Mouse (Mus musculus): ENCODE results near the gene Ankrd6. TPM values are rescaled to one million over a fixed set of nuclear protein-coding genes. Genes with fewer than 3 reads are reported as not detected.

The Ankrd6 gene
- polyA plus RNA-seq, 1 experiment from 2014 or later = 20.1 TPM

DNA sequence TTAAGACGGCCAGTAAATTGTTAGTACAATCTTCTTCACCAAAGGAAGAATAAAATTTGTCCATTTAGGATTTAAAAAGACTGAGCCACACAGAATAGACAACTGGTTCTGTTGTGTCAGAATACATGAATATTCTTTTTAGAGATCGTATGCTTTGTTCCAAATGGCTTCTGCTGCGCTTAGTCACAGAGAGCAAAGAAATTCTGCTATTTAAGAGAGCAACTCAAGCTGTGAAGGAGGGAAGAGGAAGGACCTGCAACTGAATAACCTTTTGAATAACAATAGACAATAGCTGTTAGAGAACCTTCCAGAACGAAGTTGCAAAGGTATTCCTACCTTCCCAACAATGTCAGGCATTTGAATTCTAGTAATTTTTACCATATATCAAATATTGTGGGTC lies 9.7 kb downstream of the Ankrd6 start:
- Histone ChIP-seq H3K4me1 (replicated peaks) (peaks cover 11% of the 10 kb centered on the region), H3K9me3 (no peaks in the 10 kb centered on the region), H3K4me3 (no peak overlapping the region), H3K4me2 (no peak overlapping the region), H3K27me3 (no peaks in the 10 kb centered on the region), H3K9ac (no peak overlapping the region), H3K27ac (replicated peaks) (no peak overlapping the region), H3K36me3 (no peaks in the 10 kb centered on the region)
- 50% methylated on average over 4 of the region's 4 CpGs for WGBS
- ATAC-seq (ENCODE audit: low read depth) = no peak

- Histone ChIP-seq H3K9me3 (no peaks in the 10 kb centered on the region), H3K4me2 (no peak overlapping the region), H3K27ac (replicated peaks) (no peak overlapping the region), H3K27me3 (no peaks in the 10 kb centered on the region), H3K4me3 (no peak overlapping the region), H3K4me1 (replicated peaks) (peaks cover 11% of the 10 kb centered on the region), H3K36me3 (no peaks in the 10 kb centered on the region), H3K9ac (no peak overlapping the region)
- ATAC-seq (ENCODE audit: low read depth) = no peak
- 63% methylated on average over 5 of the region's 5 CpGs for WGBS
Measured at GRCm38 (mm10) chr4:32939964-32940363, 10.7 kb downstream of the Ankrd6 start.

GRCm38 (mm10) chr4:32939521-32939920 lies 11.1 kb downstream of the Ankrd6 start:
- H3K4me2 ChIP-seq = no peak overlapping the region
- H3K27me3 ChIP-seq = no peaks in the 10 kb centered on the region
- 49% methylated on average over 4 of the region's 4 CpGs for WGBS
- H3K9me3 ChIP-seq = no peaks in the 10 kb centered on the region
- ATAC-seq (ENCODE audit: low read depth) = no peak
- H3K27ac ChIP-seq (replicated peaks) = no peak overlapping the region
- no peaks in the 10 kb centered on the region for H3K36me3 ChIP-seq
- no peak overlapping the region for H3K9ac ChIP-seq
- H3K4me3 ChIP-seq = no peak overlapping the region
- H3K4me1 ChIP-seq (replicated peaks) = peaks cover 11% of the 10 kb centered on the region

- Histone ChIP-seq H3K27me3 (no peaks in the 10 kb centered on the region), H3K4me3 (no peak overlapping the region), H3K4me1 (replicated peaks) (peaks cover 15% of the 10 kb centered on the region), H3K27ac (replicated peaks) (no peak overlapping the region), H3K9me3 (no peaks in the 10 kb centered on the region), H3K4me2 (no peak overlapping the region), H3K9ac (no peak overlapping the region), H3K36me3 (no peaks in the 10 kb centered on the region)
- no peak for ATAC-seq (ENCODE audit: low read depth)
- 55% methylated on average over 9 of the region's 9 CpGs for WGBS
Measured at GRCm38 (mm10) chr4:32936762-32937341, 13.8 kb downstream of the Ankrd6 start.

- ATAC-seq (ENCODE audit: low read depth) = no peak
- H3K36me3 ChIP-seq = no peaks in the 10 kb centered on the region
- no peak overlapping the region for H3K27ac ChIP-seq (replicated peaks)
- no peaks in the 10 kb centered on the region for H3K27me3 ChIP-seq
- H3K4me2 ChIP-seq = no peak overlapping the region
- WGBS = 57% methylated on average over 9 of the region's 9 CpGs
- no peaks in the 10 kb centered on the region for H3K9me3 ChIP-seq
- H3K4me3 ChIP-seq = no peak overlapping the region
- H3K4me1 ChIP-seq (replicated peaks) = 0 out of 2 replicates have a peak, but pooled peaks cover 4% of the 10 kb centered on the region
- H3K9ac ChIP-seq = no peak overlapping the region
Measured at GRCm38 (mm10) chr4:32932056-32932455, 18.6 kb downstream of the Ankrd6 start.

DNA sequence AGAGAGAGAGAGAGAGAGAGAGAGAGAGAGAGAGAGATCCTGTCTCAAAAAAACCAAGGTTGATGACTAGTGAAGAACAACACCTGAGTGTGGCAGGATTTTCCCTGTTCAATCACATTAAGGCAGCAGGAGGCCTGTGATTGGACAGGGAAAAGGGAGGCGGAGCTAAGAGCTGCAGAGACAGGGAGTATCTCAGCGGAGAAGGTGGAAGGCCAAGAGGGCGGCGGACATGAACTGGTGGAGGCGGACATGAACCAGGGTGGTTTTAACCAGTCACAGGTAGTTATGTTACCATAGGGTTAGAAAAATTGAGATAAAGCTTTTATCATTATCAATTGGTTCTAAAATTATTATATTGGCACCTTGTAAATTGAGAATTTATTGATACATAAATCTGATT lies 20.9 kb downstream of the Ankrd6 start:
- Histone ChIP-seq H3K36me3 (no peaks in the 10 kb centered on the region), H3K4me3 (no peak overlapping the region), H3K9me3 (no peaks in the 10 kb centered on the region), H3K27me3 (no peaks in the 10 kb centered on the region), H3K9ac (no peak overlapping the region), H3K4me2 (no peak overlapping the region), H3K27ac (replicated peaks) (no peak overlapping the region), H3K4me1 (replicated peaks) (0 out of 2 replicates have a peak, but pooled peaks cover 4% of the 10 kb centered on the region)
- WGBS = 94% methylated on average over 5 of the region's 5 CpGs
- no peak for ATAC-seq (ENCODE audit: low read depth)

GRCm38 (mm10) chr4:32928692-32929448 lies 21.8 kb downstream of the Ankrd6 start:
- Histone ChIP-seq H3K9me3 (no peaks in the 10 kb centered on the region), H3K4me1 (replicated peaks) (peaks cover 8% of the 10 kb centered on the region), H3K9ac (no peak overlapping the region), H3K4me3 (no peak overlapping the region), H3K4me2 (no peak overlapping the region), H3K27ac (replicated peaks) (no peak overlapping the region), H3K27me3 (no peaks in the 10 kb centered on the region), H3K36me3 (no peaks in the 10 kb centered on the region)
- 86% methylated on average over 13 of the region's 13 CpGs for WGBS
- no peak for ATAC-seq (ENCODE audit: low read depth)

DNA sequence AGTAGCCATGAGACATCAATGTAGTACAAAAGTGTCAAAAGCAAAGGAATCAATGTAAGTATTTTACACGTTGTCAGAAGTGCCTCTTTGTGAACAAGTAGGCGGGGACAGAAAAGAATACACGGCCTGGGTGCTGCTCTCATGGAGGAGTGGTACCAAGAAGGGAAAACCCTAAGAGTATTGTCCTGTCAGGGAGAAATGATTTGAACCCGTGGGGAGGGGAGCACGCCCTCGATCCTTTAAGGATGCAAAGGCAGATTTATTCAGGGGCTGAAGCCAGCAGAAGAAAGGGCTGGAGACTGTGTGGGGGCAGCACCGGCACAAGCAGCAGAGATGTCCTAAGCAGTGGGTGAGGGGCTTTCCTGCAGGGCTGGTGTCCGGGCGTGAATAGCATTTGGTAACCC lies 26.7 kb downstream of the Ankrd6 start:
- no peaks in the 10 kb centered on the region for H3K36me3 ChIP-seq
- H3K4me3 ChIP-seq = no peak overlapping the region; the same call in 1 of the 2 replicates
- peak overlapping the region; percentile 42 for H3K4me2 ChIP-seq
- H3K9ac ChIP-seq = 0 out of 2 replicates have a peak overlapping the region, but pooled peaks have one; percentile 31
- peak; percentile 64 for ATAC-seq (ENCODE audit: low read depth)
- 8% methylated on average over 9 of the region's 9 CpGs for WGBS
- no peaks in the 10 kb centered on the region for H3K27me3 ChIP-seq
- peak overlapping the region; percentile 83 for H3K27ac ChIP-seq (replicated peaks)
- H3K9me3 ChIP-seq = no peaks in the 10 kb centered on the region
- peaks cover 26% of the 10 kb centered on the region for H3K4me1 ChIP-seq (replicated peaks)

DNA sequence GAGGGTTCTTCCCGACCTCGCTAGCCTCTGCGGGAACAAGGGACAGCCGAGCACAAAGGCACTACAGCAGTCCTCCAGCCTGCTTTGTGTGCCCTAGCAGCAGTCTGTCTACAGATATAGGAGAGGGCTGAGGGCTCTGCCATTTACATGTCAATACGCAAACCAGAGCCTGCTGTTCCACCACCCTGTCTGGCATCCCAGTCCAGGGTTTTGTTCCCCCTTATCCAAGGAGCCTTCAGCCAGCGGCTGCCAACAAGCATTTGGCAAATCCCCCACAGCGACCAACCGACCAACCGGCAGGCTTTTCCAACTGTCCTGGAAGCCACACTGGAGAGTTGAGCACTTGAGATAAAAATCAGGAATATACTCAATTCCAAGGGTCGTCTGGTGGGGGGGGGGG lies 27.2 kb downstream of the Ankrd6 start:
- Histone ChIP-seq H3K9ac (peak overlapping the region; percentile 68), H3K4me1 (replicated peaks) (peaks cover 30% of the 10 kb centered on the region), H3K4me2 (peak overlapping the region; percentile 42), H3K4me3 (peak overlapping the region; percentile 18), H3K36me3 (no peaks in the 10 kb centered on the region), H3K27me3 (no peaks in the 10 kb centered on the region), H3K9me3 (no peaks in the 10 kb centered on the region), H3K27ac (replicated peaks) (peak overlapping the region; percentile 83)
- peak; percentile 82 for ATAC-seq (ENCODE audit: low read depth)
- 2% methylated on average over 10 of the region's 10 CpGs for WGBS

DNA sequence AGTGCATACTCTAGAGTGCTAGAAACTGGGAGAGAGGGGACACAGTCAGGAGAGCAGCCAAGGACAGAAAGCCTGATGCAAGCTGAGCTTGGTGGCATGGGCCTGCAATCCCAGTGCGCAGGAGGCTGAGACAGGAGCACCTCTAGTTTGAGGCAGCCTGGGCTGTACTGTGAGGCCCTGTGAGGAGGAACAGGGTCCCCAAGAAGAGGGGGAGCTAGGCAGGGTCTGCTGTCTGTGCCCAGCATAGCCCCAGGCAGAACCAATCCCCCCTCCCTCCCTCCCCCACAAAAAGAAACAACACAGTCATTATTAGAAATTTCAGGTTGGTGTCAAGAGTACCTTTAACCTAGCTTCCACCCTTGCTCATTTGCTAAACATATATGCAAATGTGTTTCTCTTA lies 27.8 kb downstream of the Ankrd6 start:
- no peaks in the 10 kb centered on the region for H3K27me3 ChIP-seq
- 61% methylated on average over 1 of the region's 1 CpGs for WGBS
- H3K4me2 ChIP-seq = peak overlapping the region; percentile 42
- ATAC-seq (ENCODE audit: low read depth) = peak; percentile 54; the same call in 1 of the 2 replicates
- H3K4me3 ChIP-seq = no peak overlapping the region
- H3K9ac ChIP-seq = peak overlapping the region; percentile 68; the same call in 1 of the 2 replicates
- H3K36me3 ChIP-seq = no peaks in the 10 kb centered on the region
- H3K4me1 ChIP-seq (replicated peaks) = peaks cover 36% of the 10 kb centered on the region
- no peaks in the 10 kb centered on the region for H3K9me3 ChIP-seq
- peak overlapping the region; percentile 83 for H3K27ac ChIP-seq (replicated peaks)

GRCm38 (mm10) chr4:32920863-32921262 lies 29.8 kb downstream of the Ankrd6 start:
- 43% methylated on average over 7 of the region's 7 CpGs for WGBS
- no peaks in the 10 kb centered on the region for H3K27me3 ChIP-seq
- ATAC-seq (ENCODE audit: low read depth) = no peak
- no peak overlapping the region for H3K27ac ChIP-seq (replicated peaks)
- H3K4me3 ChIP-seq = no peak overlapping the region
- H3K4me2 ChIP-seq = no peak overlapping the region
- H3K36me3 ChIP-seq = no peaks in the 10 kb centered on the region
- H3K4me1 ChIP-seq (replicated peaks) = peaks cover 51% of the 10 kb centered on the region
- no peaks in the 10 kb centered on the region for H3K9me3 ChIP-seq
- no peak overlapping the region for H3K9ac ChIP-seq

DNA sequence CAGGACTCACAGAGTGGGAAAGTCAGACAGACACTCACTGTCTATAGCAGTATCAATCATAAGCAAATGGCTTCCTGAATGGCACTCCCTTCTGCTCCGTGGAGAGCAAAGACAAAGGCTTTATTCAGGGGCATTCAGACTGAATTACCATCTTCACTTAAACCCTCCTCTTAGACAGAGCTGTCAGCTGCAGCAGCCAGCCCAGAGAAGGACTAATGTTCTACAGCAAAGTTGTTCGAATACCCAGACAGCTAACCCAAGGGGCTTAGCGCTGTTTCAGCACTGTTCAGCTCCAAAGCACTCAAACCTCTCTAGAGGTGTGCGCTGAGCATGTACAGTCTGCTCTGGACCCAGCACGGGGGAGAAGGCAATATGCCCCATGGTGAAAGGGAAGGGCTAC lies 32.1 kb downstream of the Ankrd6 start:
- Histone ChIP-seq H3K27me3 (no peaks in the 10 kb centered on the region), H3K36me3 (no peaks in the 10 kb centered on the region), H3K4me3 (no peak overlapping the region), H3K4me2 (no peak overlapping the region), H3K9ac (no peak overlapping the region), H3K4me1 (replicated peaks) (peaks cover 53% of the 10 kb centered on the region), H3K27ac (replicated peaks) (no peak overlapping the region), H3K9me3 (no peaks in the 10 kb centered on the region)
- no peak for ATAC-seq (ENCODE audit: low read depth)
- WGBS = 32% methylated on average over 5 of the region's 5 CpGs
